Comparison of ENCODE assay signal across 8 mouse cellular contexts in genomic region chr5:76303379-76303744, GRCm38 (mm10). TPM values are rescaled to one million over a fixed set of nuclear protein-coding genes. Genes with fewer than 3 reads are reported as not detected.
DNase-seq lines count a peak whose midpoint lies in the region; ATAC-seq and TF ChIP-seq lines count a peak whose summit lies in the region.

No protein-coding gene starts in this region.

- peak overlapping the region; percentile 79 for H3K4me2 ChIP-seq in lung, embryonic 14.5 days
- H3K4me2 ChIP-seq in intestine, embryonic 16.5 days (ENCODE audit: low read depth, low read length), result peak overlapping the region; percentile 69
- H3K4me2 ChIP-seq in neural tube, embryonic 14.5 days (ENCODE audit: low read depth, low read length), result peak overlapping the region; percentile 48

- no peaks in the 10 kb centered on the region for H3K36me3 ChIP-seq in lung, embryonic 14.5 days (ENCODE audit: insufficient read depth)
- H3K36me3 ChIP-seq in embryonic facial prominence, embryonic 10.5 days (replicated peaks), result no peaks in the 10 kb centered on the region
- H3K36me3 ChIP-seq in intestine, embryonic 16.5 days (ENCODE audit: control insufficient read depth, insufficient read depth, low read length), result no peaks in the 10 kb centered on the region
- H3K36me3 ChIP-seq in neural tube, embryonic 14.5 days (ENCODE audit: control insufficient read depth, insufficient read depth, low read length), result no peaks in the 10 kb centered on the region

- H3K9ac ChIP-seq in lung, embryonic 14.5 days, result peak overlapping the region; percentile 94
- peak overlapping the region; percentile 99 for H3K9ac ChIP-seq in intestine, embryonic 16.5 days (ENCODE audit: low read depth, low read length)
- peak overlapping the region; percentile 91 for H3K9ac ChIP-seq in neural tube, embryonic 14.5 days (replicated peaks; ENCODE audit: low read depth, low read length)

- peak overlapping the region; percentile 98 for H3K4me3 ChIP-seq in lung, embryonic 14.5 days (ENCODE audit: low read depth, low read length)
- peak overlapping the region; percentile 99 for H3K4me3 ChIP-seq in embryonic facial prominence, embryonic 10.5 days
- peak overlapping the region; percentile 92 for H3K4me3 ChIP-seq in intestine, embryonic 16.5 days (ENCODE audit: low read length)
- H3K4me3 ChIP-seq in neural tube, embryonic 14.5 days (ENCODE audit: low read depth, low read length), result peak overlapping the region; percentile 94

- TF ChIP-seq CTCF in lung, embryonic 14.5 days (IDR thresholded peaks at IDR 0.05; ENCODE audit: low read depth), result no peak

- DNase-seq in lung, embryonic 14.5 days, result no peak
- no peak for DNase-seq in lung, postnatal 25 days (ENCODE audit: low spot score)
- no peak for DNase-seq in embryonic facial prominence, embryonic 10.5 days (ENCODE audit: low spot score)
- no peak for DNase-seq in right cerebral cortex, postnatal 25 days
- DNase-seq in urinary bladder, adult 2 months (ENCODE audit: low spot score), result no peak
- DNase-seq in frontal cortex, postnatal 36 days (ENCODE audit: low spot score in 2 of 2), result no peak

- H3K9me3 ChIP-seq in lung, embryonic 14.5 days (ENCODE audit: low read depth, low read length), result no peaks in the 10 kb centered on the region
- H3K9me3 ChIP-seq in embryonic facial prominence, embryonic 10.5 days, result no peaks in the 10 kb centered on the region
- H3K9me3 ChIP-seq in intestine, embryonic 16.5 days (ENCODE audit: control insufficient read depth, low read length), result no peaks in the 10 kb centered on the region
- H3K9me3 ChIP-seq in neural tube, embryonic 14.5 days (ENCODE audit: control insufficient read depth, low read length), result no peaks in the 10 kb centered on the region

- 0 out of 2 replicates have a peak, but pooled peaks cover 4% of the 10 kb centered on the region for H3K4me1 ChIP-seq in lung, embryonic 14.5 days (ENCODE audit: insufficient read depth)
- peaks cover 19% of the 10 kb centered on the region for H3K4me1 ChIP-seq in embryonic facial prominence, embryonic 10.5 days
- H3K4me1 ChIP-seq in intestine, embryonic 16.5 days (ENCODE audit: control insufficient read depth, insufficient read depth, low read length), result peaks cover 11% of the 10 kb centered on the region
- H3K4me1 ChIP-seq in neural tube, embryonic 14.5 days (ENCODE audit: control insufficient read depth, insufficient read depth, low read length), result peaks cover 10% of the 10 kb centered on the region

- 4% methylated on average over 11 of the region's 11 CpGs for WGBS in lung, embryonic 14.5 days
- 7% methylated on average over 11 of the region's 11 CpGs for WGBS in embryonic facial prominence, embryonic 10.5 days
- WGBS in intestine, embryonic 16.5 days, result 4% methylated on average over 11 of the region's 11 CpGs
- 2% methylated on average over 11 of the region's 11 CpGs for WGBS in neural tube, embryonic 14.5 days

- ATAC-seq in lung, embryonic 14.5 days (ENCODE audit: insufficient read depth), result no peak
- no peak for ATAC-seq in intestine, embryonic 16.5 days
- ATAC-seq in neural tube, embryonic 14.5 days (ENCODE audit: low read depth), result no peak

- H3K27ac ChIP-seq in lung, embryonic 14.5 days (ENCODE audit: low read depth), result peak overlapping the region; percentile 98
- peak overlapping the region; percentile 98 for H3K27ac ChIP-seq in embryonic facial prominence, embryonic 10.5 days (replicated peaks)
- H3K27ac ChIP-seq in intestine, embryonic 16.5 days (ENCODE audit: low read length), result peak overlapping the region; percentile 99
- H3K27ac ChIP-seq in neural tube, embryonic 14.5 days (ENCODE audit: low read depth, low read length), result peak overlapping the region; percentile 98

- no peaks in the 10 kb centered on the region for H3K27me3 ChIP-seq in lung, embryonic 14.5 days (ENCODE audit: insufficient read depth, low read length)
- no peaks in the 10 kb centered on the region for H3K27me3 ChIP-seq in embryonic facial prominence, embryonic 10.5 days (replicated peaks; ENCODE audit: low read depth, poor library complexity, severe bottlenecking)
- no peaks in the 10 kb centered on the region for H3K27me3 ChIP-seq in intestine, embryonic 16.5 days (replicated peaks; ENCODE audit: control insufficient read depth, insufficient read depth, low read length)
- H3K27me3 ChIP-seq in neural tube, embryonic 14.5 days (ENCODE audit: control insufficient read depth, insufficient read depth, low read length), result no peaks in the 10 kb centered on the region

RNA-seq across cellular contexts. Expression of gene Clock, which starts 1.2 kb away (rescaled TPM):
- polyA plus RNA-seq in lung, embryonic 14.5 days (2014; fragmentation: Nextera tagmentation; extraction: Ambion mirVana), result 17.2 and 19.1 TPM in 2 replicates
- polyA plus RNA-seq in embryonic facial prominence, embryonic 10.5 days (2016; fragmentation: Nextera tagmentation; extraction: Ambion mirVana), result 10.5 and 11.5 TPM in 2 replicates
- polyA plus RNA-seq in intestine, embryonic 16.5 days (2015; fragmentation: Nextera tagmentation; extraction: Ambion mirVana), result 10.5 and 10.9 TPM in 2 replicates
- polyA plus RNA-seq in neural tube, embryonic 14.5 days (2014; fragmentation: Nextera tagmentation; extraction: Ambion mirVana), result 23.3 and 24.2 TPM in 2 replicates
- 12.7 and 14.5 TPM in 2 replicates for polyA plus RNA-seq in urinary bladder, adult 2 months (2012; rRNA removed)

RNA-seq across cellular contexts. Expression of gene Pdcl2, which starts 27.6 kb away (rescaled TPM):
- not detected in 2 replicates for polyA plus RNA-seq in lung, embryonic 14.5 days (2014; fragmentation: Nextera tagmentation; extraction: Ambion mirVana)
- not detected in 2 replicates for polyA plus RNA-seq in embryonic facial prominence, embryonic 10.5 days (2016; fragmentation: Nextera tagmentation; extraction: Ambion mirVana)
- polyA plus RNA-seq in intestine, embryonic 16.5 days (2015; fragmentation: Nextera tagmentation; extraction: Ambion mirVana), result not detected in 2 replicates
- polyA plus RNA-seq in neural tube, embryonic 14.5 days (2014; fragmentation: Nextera tagmentation; extraction: Ambion mirVana), result not detected in 2 replicates
- polyA plus RNA-seq in urinary bladder, adult 2 months (2012; rRNA removed), result not detected in 2 replicates
